Mouse (Mus musculus) E14TG2a.4 (cell line): ENCODE results near the gene Zfp672.

Experiments used
- CTCF ChIP-seq: conservative IDR thresholded peaks from 2 replicates; pipeline ENCODE4 v1.5.1; 2014; ENCODE audit warnings: low read length
- NANOG ChIP-seq: IDR thresholded peaks from 2 replicates; pipeline ENCODE4 v1.6.1; 2014; ENCODE audit warnings: borderline replicate concordance, low read length, mixed read lengths

- peak; percentile 29 for TF ChIP-seq CTCF
- TF ChIP-seq NANOG = no peak
Measured at GRCm38 (mm10) chr11:58301837-58302754, 28.0 kb downstream of the Zfp672 start.
